Mouse (Mus musculus): ENCODE measurements at regions not wholly inside any gene's neighbourhood (a gene's known extent, or its start where the extent isn't known, plus 50 kb on each side); places are given as distances from the start of the nearest gene placed in this dataset.

- Histone ChIP-seq H3K27me3 (no peaks in the 10 kb centered on the region), H3K9ac (no peak overlapping the region), H3K4me3 (no peak overlapping the region)
These were observed 653.3 kb upstream of the Fam98a start for GRCm38 (mm10) chr17:76205082-76205481.

GRCm38 (mm10) chr17:76184813-76185212 lies 633.1 kb upstream of the Fam98a start:
- Histone ChIP-seq H3K9ac (no peak overlapping the region), H3K9me3 (replicated peaks) (no peaks in the 10 kb centered on the region), H3K27ac (no peak overlapping the region), H3K4me3 (no peak overlapping the region), H3K27me3 (no peaks in the 10 kb centered on the region), H3K4me1 (no peaks in the 10 kb centered on the region), H3K4me2 (replicated peaks) (no peak overlapping the region), H3K36me3 (no peaks in the 10 kb centered on the region)
- WGBS, result 42% methylated on average over 2 of the region's 2 CpGs
- ATAC-seq (ENCODE audit: low FRiP score), result no peak

More at GRCm38 (mm10) chr17:76205082-76205481, 653.3 kb upstream of the Fam98a start:
- Histone ChIP-seq H3K4me1 (no peaks in the 10 kb centered on the region), H3K36me3 (no peaks in the 10 kb centered on the region), H3K27ac (no peak overlapping the region), H3K4me2 (replicated peaks) (no peak overlapping the region), H3K9me3 (replicated peaks) (no peaks in the 10 kb centered on the region)
- no peak for ATAC-seq (ENCODE audit: low FRiP score)

- no peaks in the 10 kb centered on the region for H3K36me3 ChIP-seq
- H3K9me3 ChIP-seq (replicated peaks), result no peaks in the 10 kb centered on the region
- no peak overlapping the region for H3K4me3 ChIP-seq
- H3K27ac ChIP-seq, result no peak overlapping the region
- ATAC-seq (ENCODE audit: low FRiP score), result no peak
- H3K4me2 ChIP-seq (replicated peaks), result no peak overlapping the region
- no peaks in the 10 kb centered on the region for H3K27me3 ChIP-seq
- no peak overlapping the region for H3K9ac ChIP-seq
- H3K4me1 ChIP-seq, result no peaks in the 10 kb centered on the region
These were observed 585.1 kb upstream of the Fam98a start for GRCm38 (mm10) chr17:76136660-76137495.

- Histone ChIP-seq H3K9me3 (replicated peaks) (no peaks in the 10 kb centered on the region), H3K27me3 (no peaks in the 10 kb centered on the region), H3K4me2 (replicated peaks) (no peak overlapping the region), H3K4me1 (no peaks in the 10 kb centered on the region), H3K4me3 (no peak overlapping the region), H3K27ac (no peak overlapping the region), H3K36me3 (no peaks in the 10 kb centered on the region), H3K9ac (no peak overlapping the region)
- 78% methylated on average over 3 of the region's 3 CpGs for WGBS
- no peak for ATAC-seq (ENCODE audit: low FRiP score)
These were observed 582.3 kb upstream of the Fam98a start for GRCm38 (mm10) chr17:76134030-76134429.

DNA sequence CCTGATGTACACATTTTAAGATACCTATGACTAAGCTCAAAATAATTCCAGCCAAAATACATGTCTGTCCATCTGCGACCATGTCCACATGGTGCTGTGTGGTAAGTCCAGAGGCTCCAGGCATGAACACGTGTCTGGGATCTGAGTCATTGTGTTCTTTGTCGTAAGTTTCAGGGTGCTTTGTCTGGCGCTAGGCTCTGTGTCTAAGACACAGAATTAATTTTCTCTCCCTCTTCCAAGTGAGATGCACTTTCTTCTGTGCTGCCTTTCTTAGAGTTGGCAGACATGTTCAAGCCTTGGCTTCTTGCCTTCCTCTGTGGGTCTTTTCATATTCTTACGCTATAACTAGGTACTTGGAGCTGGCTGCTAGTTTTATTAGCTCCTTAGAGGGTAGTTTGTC lies 573.5 kb upstream of the Fam98a start:
- Histone ChIP-seq H3K4me1 (no peaks in the 10 kb centered on the region), H3K27me3 (no peaks in the 10 kb centered on the region), H3K27ac (no peak overlapping the region), H3K9me3 (replicated peaks) (no peaks in the 10 kb centered on the region), H3K9ac (no peak overlapping the region), H3K4me3 (no peak overlapping the region), H3K36me3 (no peaks in the 10 kb centered on the region), H3K4me2 (replicated peaks) (no peak overlapping the region)
- 75% methylated on average over 5 of the region's 5 CpGs for WGBS
- no peak for ATAC-seq (ENCODE audit: low FRiP score)

- H3K9me3 ChIP-seq (replicated peaks), result no peaks in the 10 kb centered on the region
- no peaks in the 10 kb centered on the region for H3K36me3 ChIP-seq
- H3K27ac ChIP-seq, result no peak overlapping the region
- ATAC-seq (ENCODE audit: low FRiP score), result peak; percentile 88
- WGBS, result 62% methylated on average over 9 of the region's 9 CpGs
- H3K4me1 ChIP-seq, result 0 out of 2 replicates have a peak, but pooled peaks cover 8% of the 10 kb centered on the region
- H3K4me3 ChIP-seq, result no peak overlapping the region
- peaks cover 31% of the 10 kb centered on the region for H3K27me3 ChIP-seq
- H3K9ac ChIP-seq, result no peak overlapping the region
- no peak overlapping the region for H3K4me2 ChIP-seq (replicated peaks)
These were observed 559.8 kb upstream of the Fam98a start for GRCm38 (mm10) chr17:76111315-76112195.

DNA sequence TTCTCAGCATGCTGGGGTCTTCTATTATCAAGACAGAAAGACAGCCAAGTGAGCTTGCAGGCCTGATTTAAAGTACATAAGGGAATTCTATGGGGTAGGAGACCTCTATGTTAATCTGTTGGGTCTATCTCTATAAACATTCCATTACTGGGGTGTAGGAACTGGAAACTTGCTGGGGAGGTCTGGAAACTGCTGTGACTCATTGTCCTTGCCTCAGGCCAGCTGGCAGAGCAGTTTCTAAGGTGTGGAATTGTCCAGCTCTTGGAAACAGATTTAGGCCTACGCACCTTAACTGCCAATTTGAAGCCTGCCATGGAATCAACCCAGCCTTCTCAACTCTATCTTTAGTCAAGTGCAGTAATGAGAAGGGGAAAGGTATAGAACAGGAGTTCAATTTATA lies 559.1 kb upstream of the Fam98a start:
- ATAC-seq (ENCODE audit: low FRiP score), result no peak
- no peak overlapping the region for H3K4me3 ChIP-seq
- no peak overlapping the region for H3K9ac ChIP-seq
- H3K9me3 ChIP-seq (replicated peaks), result no peaks in the 10 kb centered on the region
- no peaks in the 10 kb centered on the region for H3K36me3 ChIP-seq
- H3K4me2 ChIP-seq (replicated peaks), result no peak overlapping the region
- H3K27ac ChIP-seq, result no peak overlapping the region
- 0 out of 2 replicates have a peak, but pooled peaks cover 8% of the 10 kb centered on the region for H3K4me1 ChIP-seq
- H3K27me3 ChIP-seq, result peaks cover 33% of the 10 kb centered on the region
- 95% methylated on average over 1 of the region's 1 CpGs for WGBS

DNA sequence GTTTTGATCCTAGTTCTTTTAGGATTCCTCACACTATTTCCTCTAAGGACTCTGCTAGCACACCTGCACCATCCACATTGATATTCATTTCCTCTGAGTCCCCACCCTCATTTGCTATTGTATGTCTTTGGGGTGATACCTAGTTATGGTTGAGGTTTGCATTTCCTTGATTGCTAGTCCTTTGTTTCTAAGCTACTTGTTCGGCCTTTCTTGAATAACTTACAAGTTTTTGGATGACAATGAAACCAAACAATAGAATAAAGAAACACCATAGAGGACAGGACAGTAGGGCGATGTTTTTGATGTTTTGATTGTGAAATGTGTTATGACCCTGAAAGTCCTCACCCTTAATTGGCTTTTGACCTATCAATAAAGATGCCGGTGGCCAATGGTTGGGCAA lies 531.8 kb upstream of the Fam98a start:
- Histone ChIP-seq H3K4me2 (replicated peaks) (no peak overlapping the region), H3K4me3 (no peak overlapping the region), H3K27ac (no peak overlapping the region), H3K9me3 (replicated peaks) (no peaks in the 10 kb centered on the region), H3K4me1 (no peaks in the 10 kb centered on the region), H3K36me3 (no peaks in the 10 kb centered on the region), H3K9ac (no peak overlapping the region), H3K27me3 (no peaks in the 10 kb centered on the region)
- 92% methylated on average over 3 of the region's 3 CpGs for WGBS
- ATAC-seq (ENCODE audit: low FRiP score), result no peak

- H3K9me3 ChIP-seq (replicated peaks), result no peaks in the 10 kb centered on the region
- no peak overlapping the region for H3K27ac ChIP-seq
- H3K9ac ChIP-seq, result no peak overlapping the region
- H3K4me1 ChIP-seq, result no peaks in the 10 kb centered on the region
- H3K4me2 ChIP-seq (replicated peaks), result no peak overlapping the region
- H3K36me3 ChIP-seq, result no peaks in the 10 kb centered on the region
- no peak for ATAC-seq (ENCODE audit: low FRiP score)
- H3K27me3 ChIP-seq, result no peaks in the 10 kb centered on the region
- H3K4me3 ChIP-seq, result no peak overlapping the region
- 80% methylated on average over 2 of the region's 2 CpGs for WGBS
These were observed 530.0 kb upstream of the Fam98a start for GRCm38 (mm10) chr17:76081780-76082179.

GRCm38 (mm10) chr17:76046438-76046837 lies 494.7 kb upstream of the Fam98a start:
- no peak for ATAC-seq (ENCODE audit: low FRiP score)
- no peaks in the 10 kb centered on the region for H3K9me3 ChIP-seq (replicated peaks)
- H3K4me3 ChIP-seq, result no peak overlapping the region
- no peak overlapping the region for H3K9ac ChIP-seq
- WGBS, result 78% methylated on average over 1 of the region's 1 CpGs
- H3K27me3 ChIP-seq, result no peaks in the 10 kb centered on the region
- H3K27ac ChIP-seq, result no peak overlapping the region
- H3K4me1 ChIP-seq, result no peaks in the 10 kb centered on the region
- no peaks in the 10 kb centered on the region for H3K36me3 ChIP-seq
- no peak overlapping the region for H3K4me2 ChIP-seq (replicated peaks)

DNA sequence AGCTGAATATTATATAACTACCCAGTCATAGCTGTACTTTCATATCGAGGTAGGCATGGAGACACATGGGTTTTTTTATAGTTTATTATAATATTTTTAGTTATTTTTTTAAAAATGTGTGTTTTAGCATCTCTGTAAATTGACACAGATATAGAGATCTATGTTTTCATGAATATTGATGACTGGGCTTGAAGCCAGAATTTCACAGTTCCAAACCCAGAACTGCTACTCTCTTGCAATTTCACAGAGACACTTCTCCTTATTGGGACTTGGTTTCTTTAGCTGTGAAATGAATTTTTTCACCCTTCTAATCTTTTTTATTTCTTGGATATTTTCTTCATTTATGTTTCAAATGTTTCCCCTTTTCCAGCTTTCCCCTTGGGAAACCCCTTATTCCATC lies 481.0 kb upstream of the Fam98a start:
- Histone ChIP-seq H3K36me3 (no peaks in the 10 kb centered on the region), H3K4me2 (replicated peaks) (no peak overlapping the region), H3K27ac (no peak overlapping the region), H3K4me3 (no peak overlapping the region), H3K9ac (no peak overlapping the region), H3K9me3 (replicated peaks) (no peaks in the 10 kb centered on the region), H3K4me1 (no peaks in the 10 kb centered on the region), H3K27me3 (no peaks in the 10 kb centered on the region)
- 75% methylated on average over 1 of the region's 1 CpGs for WGBS
- no peak for ATAC-seq (ENCODE audit: low FRiP score)

DNA sequence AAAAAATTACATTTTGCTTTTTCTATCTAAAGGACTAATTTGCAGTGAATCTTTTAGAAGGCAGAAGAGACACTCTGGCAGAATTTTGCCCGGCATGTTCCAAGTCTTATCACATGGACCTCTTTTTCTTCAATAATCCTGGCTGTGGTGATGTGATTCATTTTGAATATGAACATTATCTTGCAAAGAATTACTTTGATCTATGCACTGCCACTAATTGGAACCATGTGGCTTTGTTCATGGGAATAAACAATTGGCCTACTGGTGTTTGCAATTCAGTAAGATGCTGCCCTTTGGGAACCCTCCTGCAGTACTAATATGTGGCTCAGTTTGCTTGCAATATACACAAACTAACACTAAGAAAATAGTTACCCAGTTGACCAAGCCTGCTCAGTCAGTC lies 456.3 kb upstream of the Fam98a start:
- Histone ChIP-seq H3K27me3 (no peaks in the 10 kb centered on the region), H3K36me3 (no peaks in the 10 kb centered on the region), H3K4me1 (no peaks in the 10 kb centered on the region), H3K9ac (no peak overlapping the region), H3K4me2 (replicated peaks) (no peak overlapping the region), H3K4me3 (no peak overlapping the region), H3K9me3 (replicated peaks) (no peaks in the 10 kb centered on the region), H3K27ac (no peak overlapping the region)
- ATAC-seq (ENCODE audit: low FRiP score), result no peak
- 79% methylated on average over 1 of the region's 1 CpGs for WGBS
